Mouse (Mus musculus): ENCODE measurements around the gene Gm15155.
"Not testable (repeated sequence)": the region's sequence is repeated elsewhere in the genome, so short reads cannot be mapped to it uniquely, and the experiment has no call there.

Gm15155 gene

DNA sequence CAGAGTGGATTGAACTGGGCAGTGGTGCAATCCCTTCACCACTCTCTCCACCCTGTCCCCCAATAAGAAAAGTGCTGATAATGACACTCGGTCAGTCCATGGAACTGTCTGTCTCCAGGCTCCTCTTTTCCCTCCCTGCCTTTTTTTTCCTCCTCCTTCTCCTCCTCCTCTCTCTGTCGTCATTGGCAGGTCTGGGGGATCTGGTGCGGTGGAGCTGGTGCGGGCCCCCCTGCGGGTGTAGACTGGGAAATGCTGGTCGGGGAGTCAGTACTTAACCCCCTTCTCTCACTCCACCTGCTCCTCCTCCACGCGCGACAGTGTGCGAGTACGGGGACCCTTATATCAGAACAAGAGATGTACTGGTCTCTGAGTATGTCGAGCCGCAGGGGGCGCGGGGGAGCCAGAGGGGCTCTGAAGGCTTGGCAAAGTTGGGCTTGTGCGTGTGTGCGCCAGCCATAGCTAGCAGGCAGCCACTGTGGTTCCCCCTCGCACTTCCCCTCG is at the start of gene Gm15155:
TSS of gene Gm15155 (plus strand) at position 401 of the 501 bp plus-strand sequence.
- DNase-seq (ENCODE audit: low spot score in 2 of 2) = peak; percentile 34 to 37

GRCm38 (mm10) chrX:155579791-155580190 is 44.8 kb upstream of the Gm15155 start:
- DNase-seq (ENCODE audit: low spot score in 2 of 2) = no peak

GRCm38 (mm10) chrX:155584586-155584985 is 40.0 kb upstream of the Gm15155 start:
- no peak for DNase-seq (ENCODE audit: low spot score in 2 of 2)

- DNase-seq (ENCODE audit: low spot score in 2 of 2) = no peak
Observed at GRCm38 (mm10) chrX:155591490-155591889, 33.1 kb upstream of the Gm15155 start.

DNA sequence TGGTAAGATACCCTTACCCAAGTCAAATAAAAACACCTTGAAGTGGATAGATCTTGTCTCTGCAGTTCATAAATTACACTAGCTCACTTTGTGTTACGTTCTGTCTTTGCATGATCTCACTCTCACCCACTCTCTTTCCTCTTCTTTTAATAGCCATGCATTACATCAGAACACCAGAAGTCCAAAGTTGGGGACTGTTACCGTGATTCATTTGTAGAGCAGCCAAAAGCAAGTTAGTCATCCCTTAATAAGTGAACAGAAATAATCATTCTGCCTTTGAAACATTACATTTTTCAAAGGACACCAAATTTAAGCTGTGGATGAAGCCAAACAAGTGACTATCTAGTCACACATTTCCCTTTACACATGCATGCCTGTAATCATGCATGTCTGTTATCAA is 32.1 kb upstream of the Gm15155 start:
- peak in 1 of 2 experiments; percentile 17 for DNase-seq (ENCODE audit: low spot score in 2 of 2)

- no peak for DNase-seq (ENCODE audit: low spot score in 2 of 2)
Observed at GRCm38 (mm10) chrX:155594685-155595084, 29.9 kb upstream of the Gm15155 start.

DNA sequence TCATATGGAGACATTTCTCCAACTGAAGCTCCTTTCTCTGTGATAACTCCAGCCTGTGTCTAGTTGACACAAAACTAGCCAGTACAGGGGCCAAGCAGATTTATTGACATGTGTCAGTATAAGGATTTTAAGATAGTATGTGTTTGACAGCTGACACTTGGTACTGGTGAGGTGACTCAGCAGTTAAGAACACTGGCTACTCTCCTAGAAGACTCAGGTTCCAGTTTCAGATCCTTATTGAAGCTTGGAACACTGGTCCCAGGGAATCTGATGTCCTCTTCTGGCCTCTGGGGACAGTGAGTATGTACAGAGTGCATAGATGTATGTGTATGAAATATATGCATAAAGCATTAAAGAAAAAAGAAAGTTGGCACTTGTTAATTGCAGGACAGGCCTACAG is 28.2 kb upstream of the Gm15155 start:
- no peak for DNase-seq (ENCODE audit: low spot score in 2 of 2)

- peak; percentile 36 to 79 for DNase-seq (ENCODE audit: low spot score in 2 of 2)
Observed at GRCm38 (mm10) chrX:155601196-155601595, 23.3 kb upstream of the Gm15155 start.

GRCm38 (mm10) chrX:155622527-155622926 is 2.0 kb upstream of the Gm15155 start:
- DNase-seq (ENCODE audit: low spot score in 2 of 2) = no peak

DNA sequence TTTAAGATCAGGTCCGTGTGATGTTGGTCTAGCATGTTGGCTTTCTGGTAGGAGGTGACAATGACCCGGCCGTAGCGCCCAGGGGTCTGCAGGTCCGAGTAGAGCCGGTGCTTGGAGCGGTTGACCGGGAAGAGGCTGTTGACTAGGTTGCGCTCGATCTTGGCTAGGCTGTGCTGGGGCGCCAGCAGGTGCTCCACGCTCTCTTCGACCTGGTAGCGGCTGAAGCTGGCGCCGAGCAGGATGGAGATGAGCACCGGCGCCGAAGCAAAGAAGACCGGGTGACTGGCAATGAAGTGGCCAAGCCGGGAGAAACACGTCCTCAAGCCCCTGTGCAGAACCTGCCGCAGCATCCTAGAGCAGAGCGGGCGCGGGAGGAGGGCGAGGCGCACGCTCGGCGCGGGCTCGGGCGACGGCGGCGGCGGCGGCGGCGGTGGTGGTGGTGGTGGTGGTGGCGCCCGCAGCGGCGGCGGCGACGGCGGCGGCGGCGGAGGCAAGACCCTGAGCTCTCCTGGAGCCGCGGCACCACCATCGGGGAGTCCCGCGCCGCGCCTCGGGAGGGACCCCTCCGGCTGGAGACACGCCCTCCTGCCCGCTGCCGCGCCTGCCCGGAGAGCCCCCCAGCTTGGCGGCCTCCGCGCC is 1.5 kb upstream of the Gm15155 start:
- peak; percentile 28 to 30 for DNase-seq (ENCODE audit: low spot score in 2 of 2)

DNA sequence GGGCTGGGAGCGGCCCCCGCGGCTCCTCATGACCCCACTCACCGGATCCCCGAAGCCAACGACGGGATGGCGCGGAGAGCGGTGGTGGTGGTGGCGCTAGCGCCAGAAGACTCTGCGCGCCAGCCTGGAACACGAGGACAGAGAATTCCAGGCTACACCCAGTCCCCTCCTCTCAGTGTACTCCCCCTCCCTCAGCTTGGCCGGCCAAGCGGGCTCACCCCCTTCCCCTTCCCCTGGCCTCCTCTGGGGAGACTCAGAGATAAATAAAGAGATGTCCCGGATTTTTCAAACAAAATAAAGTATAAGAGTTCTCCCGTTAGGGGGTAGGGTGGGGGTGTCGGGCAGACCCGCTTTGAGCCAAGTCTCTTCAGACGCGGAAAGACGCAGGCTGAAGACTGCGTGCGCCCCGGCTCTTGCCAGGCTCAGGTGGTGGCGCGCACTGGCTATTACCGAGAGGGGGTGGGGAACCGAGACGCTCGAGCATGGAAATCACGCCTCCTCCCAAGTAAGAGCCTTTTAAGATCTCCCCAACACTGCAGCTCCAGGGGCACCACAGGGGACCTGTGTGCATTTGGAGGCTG is 750 bp upstream of the Gm15155 start, which contains the start of gene Ptchd1:
TSS of gene Ptchd1 (minus strand) at position 114 of the 581 bp plus-strand sequence.
- DNase-seq (ENCODE audit: low spot score in 2 of 2) = peak in 1 of 2 experiments; percentile 33

GRCm38 (mm10) chrX:155624895-155625294 is 354 bp downstream of the Gm15155 start:
- no peak for DNase-seq (ENCODE audit: low spot score in 2 of 2)

DNA sequence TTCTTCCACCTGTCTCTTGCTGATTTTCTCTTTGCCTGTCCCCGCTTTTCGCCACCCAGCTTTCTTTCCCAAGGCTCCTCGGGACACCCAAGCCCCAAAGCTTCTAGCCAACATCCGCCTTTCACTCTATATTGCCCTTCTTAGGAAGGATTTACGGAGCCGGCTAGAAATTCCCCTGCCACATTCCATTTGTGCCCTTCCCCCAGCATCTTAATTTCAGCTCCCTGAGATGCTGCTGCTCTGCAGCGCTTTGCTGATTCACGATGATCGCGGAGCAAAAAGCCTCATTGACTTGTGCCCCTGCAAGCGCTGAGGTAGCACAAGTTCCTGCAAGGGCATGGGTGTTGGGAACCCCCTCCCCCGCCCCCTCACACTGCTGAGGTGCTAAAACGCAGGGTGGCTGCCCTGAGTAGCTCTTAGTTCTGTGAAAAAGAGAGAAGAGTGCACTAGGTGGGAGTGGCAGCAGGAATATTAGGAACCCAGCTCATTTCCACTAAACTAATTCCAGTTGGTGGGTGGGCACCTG is 1.2 kb downstream of the Gm15155 start:
- peak in 1 of 2 experiments; percentile 8 for DNase-seq (ENCODE audit: low spot score in 2 of 2)

GRCm38 (mm10) chrX:155643975-155644374 is 19.4 kb downstream of the Gm15155 start:
- peak; percentile 3 to 20 for DNase-seq (ENCODE audit: low spot score in 2 of 2)

DNA sequence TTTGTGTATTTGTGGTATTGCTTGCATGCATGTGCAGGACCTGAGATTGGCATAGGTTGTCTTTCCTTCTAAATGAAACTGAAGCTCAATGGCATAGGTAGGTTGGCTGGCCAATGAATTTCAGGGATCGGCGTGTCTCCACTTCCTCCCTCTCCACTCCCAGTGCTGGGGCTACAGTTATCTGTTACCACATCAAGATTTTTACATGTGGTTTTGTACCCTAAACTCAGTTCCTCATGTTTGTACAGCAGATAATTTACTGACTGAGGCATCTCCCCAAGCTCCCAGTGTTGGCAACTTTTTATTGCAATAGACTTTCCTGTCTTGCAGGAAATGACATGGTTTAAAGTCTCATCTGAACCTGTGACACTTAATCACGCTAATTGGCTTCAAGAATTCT is 21.4 kb downstream of the Gm15155 start:
- DNase-seq (ENCODE audit: low spot score in 2 of 2) = no peak

DNA sequence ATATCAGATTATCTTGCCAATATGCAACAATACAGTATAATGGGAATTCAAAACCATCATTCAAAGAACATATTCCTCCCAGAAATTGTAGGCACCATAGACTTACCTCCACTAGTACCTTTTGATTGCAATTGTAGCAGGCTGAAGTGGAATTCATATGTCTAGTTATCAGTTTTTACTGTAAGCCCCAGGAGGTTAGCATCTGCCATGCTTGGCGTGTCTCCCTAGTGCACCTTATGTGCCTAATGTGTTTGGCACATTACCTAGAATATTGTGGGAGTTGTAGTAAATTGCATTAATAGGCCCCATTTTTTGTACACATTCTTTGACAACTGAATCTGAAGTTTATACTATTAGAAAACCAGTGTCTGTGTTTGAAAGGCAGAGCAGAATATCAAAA is 33.4 kb downstream of the Gm15155 start:
- no peak for DNase-seq (ENCODE audit: low spot score in 2 of 2)

DNA sequence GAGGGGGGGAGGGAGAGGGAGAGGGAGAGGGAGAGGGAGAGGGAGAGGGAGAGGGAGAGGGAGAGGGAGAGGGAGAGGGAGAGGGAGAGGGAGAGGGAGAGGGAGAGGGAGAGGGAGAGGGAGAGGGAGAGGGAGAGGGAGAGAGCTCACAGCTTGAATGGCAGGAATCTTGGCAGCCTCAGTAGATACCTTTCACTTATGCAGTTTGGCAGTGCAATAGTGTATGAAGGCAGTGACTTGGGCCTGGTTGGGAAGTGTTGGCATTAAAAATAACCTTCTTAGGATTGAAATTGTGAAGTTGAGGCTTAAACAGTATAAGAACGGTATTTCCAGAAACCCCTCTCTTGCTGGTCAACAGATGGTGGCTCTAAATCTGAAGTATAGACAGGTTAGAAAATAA is 65.9 kb downstream of the Gm15155 start:
- DNase-seq (ENCODE audit: low spot score in 2 of 2) = not testable (repeated sequence)

DNA sequence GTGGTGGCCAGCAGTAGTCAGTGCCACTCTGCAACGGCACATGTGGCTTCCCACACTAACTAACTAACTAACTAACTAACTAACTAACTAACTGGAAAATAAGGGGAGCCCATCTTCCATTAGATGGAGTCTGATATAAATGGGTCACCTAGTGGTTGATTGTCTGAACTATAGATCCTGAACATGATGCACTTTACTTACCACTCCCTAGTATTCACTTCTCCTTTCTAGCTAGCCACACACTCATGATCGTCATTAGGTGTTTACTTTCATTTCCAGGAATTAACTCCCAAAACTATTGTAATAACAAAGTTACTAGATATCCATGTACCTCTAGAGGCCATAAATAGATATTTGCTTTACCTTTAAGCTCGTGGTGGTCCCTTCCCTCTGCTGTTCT is 99.6 kb downstream of the Gm15155 start:
- DNase-seq (ENCODE audit: low spot score in 2 of 2) = no peak

DNA sequence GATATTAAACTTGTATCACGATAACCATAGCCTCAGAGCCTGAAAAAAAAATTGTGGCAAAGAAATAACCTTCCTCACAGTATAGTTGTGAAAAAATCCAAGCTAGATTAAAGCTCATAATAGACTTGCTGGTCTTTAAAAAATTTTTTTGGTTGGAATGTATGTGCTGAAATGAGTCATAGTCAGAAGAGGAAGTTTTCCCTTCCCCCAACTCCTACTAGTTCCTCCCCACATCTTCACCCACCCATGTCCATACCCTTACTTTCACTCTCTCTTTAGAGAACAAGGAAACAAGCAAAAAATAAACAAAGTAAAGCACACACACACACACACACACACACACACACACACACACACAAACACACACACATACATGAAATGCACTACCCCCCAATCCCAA is 103.8 kb downstream of the Gm15155 start:
- no peak for DNase-seq (ENCODE audit: low spot score in 2 of 2)

DNA sequence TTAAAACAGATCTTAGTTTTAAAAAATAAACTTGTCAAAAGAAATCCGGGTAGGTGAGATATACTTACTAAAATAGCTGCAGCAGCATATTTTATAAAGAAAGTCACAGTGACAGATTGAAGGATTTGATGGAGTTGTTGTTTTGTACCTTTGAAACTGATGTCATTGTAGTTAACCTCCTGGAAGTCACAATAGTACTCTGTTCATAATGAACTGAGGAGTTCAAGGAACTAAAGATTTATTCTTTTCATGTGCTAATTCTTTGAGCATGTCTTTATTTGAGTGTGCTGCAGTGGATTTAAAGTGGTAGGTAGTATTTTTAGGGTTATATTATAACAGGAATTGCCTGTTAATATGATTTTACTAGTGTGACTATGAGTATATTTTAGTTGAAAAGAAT is 263.6 kb downstream of the Gm15155 start:
- DNase-seq (ENCODE audit: low spot score in 2 of 2) = no peak

DNA sequence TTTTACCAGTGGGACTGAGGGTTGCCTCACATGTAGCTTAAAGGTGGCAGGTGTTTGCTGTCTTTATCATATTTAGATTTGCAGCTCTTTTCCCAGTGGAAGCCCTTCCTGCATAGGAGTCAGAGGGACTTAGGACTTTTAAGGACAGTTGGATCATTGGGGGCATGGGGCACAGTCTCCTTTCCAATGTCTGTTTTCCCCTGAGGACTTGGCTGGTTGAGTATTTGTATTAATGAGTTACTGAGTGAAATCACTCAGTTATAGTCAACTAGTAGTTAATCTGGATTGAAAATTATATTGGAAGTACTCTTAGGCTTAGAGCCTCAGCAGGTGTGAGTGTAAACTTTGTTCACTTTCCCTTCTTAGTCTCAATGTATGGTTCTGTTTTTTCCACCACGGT is 275.5 kb downstream of the Gm15155 start:
- no peak for DNase-seq (ENCODE audit: low spot score in 2 of 2)

- DNase-seq (ENCODE audit: low spot score in 2 of 2) = no peak
Observed at GRCm38 (mm10) chrX:155901742-155902141, 277.2 kb downstream of the Gm15155 start.

DNA sequence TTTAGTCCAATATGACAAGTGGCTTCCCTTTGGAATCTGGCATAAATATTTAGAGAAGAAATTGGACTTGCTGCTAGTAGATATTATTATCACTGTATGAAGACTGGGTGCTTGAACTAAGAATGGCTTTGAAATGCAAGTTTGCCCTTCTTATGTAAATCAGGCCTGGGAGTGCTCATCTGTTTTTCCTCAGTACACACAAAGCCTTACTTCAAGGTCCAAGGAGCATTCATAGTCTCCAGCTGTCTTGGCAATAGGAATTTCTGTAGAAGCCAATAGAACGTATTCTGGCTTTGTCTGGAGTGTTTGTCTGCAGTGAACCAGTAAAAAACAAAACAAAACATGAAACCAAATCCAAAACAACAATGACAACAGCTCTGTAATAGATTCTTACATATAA is 278.6 kb downstream of the Gm15155 start:
- no peak for DNase-seq (ENCODE audit: low spot score in 2 of 2)

Measured in frontal cortex, postnatal 36 days (tissue).